Mouse (Mus musculus) kidney, adult 2 months (tissue): ENCODE measurements around the gene Tcta.

Experiments
- CTCF ChIP-seq: fragments of 200-500 bp; conservative IDR thresholded peaks from 2 replicates; pipeline ENCODE4 v1.5.1; 2011; ENCODE audit warnings: low read depth, mild to moderate bottlenecking, control low read depth, low read length, moderate library complexity, mixed read lengths; ENCODE audit not compliant: insufficient read depth, insufficient read length
- POLR2A ChIP-seq: fragments of 200-500 bp; IDR thresholded peaks from one replicate; pipeline ENCODE4 v1.6.1; 2011; ENCODE audit warnings: low read depth, low read length, control low read depth

GRCm38 (mm10) chr9:108349727-108350126 is 43.8 kb upstream of the Tcta start:
- no peak for TF ChIP-seq CTCF
- no peak for TF ChIP-seq POLR2A
